Mouse (Mus musculus): ENCODE data around the gene Ctns. TPM values are rescaled to one million over a fixed set of nuclear protein-coding genes. Genes with fewer than 3 reads are reported as not detected.

Ctns gene
- polyA plus RNA-seq, 1 experiment from 2014 or later = 17.7 TPM

GRCm38 (mm10) chr11:73161616-73162015 is 37.2 kb downstream of the Ctns start:
- no peak for DNase-seq (ENCODE audit: low spot score)

GRCm38 (mm10) chr11:73160811-73161200 is 38.0 kb downstream of the Ctns start:
- no peak for ATAC-seq (ENCODE audit: low FRiP score)
- Histone ChIP-seq H3K9me3 (ENCODE audit: control insufficient read depth, low read length) (no peaks in the 10 kb centered on the region), H3K4me2 (replicated peaks) (peak overlapping the region; percentile 84), H3K27ac (no peak overlapping the region), H3K4me3 (replicated peaks; ENCODE audit: low read length) (peak overlapping the region; percentile 40), H3K27me3 (ENCODE audit: control insufficient read depth, insufficient read depth, low read length) (peaks cover 23% of the 10 kb centered on the region), H3K36me3 (replicated peaks; ENCODE audit: control insufficient read depth, insufficient read depth) (no peaks in the 10 kb centered on the region), H3K4me1 (replicated peaks; ENCODE audit: control insufficient read depth, insufficient read depth, low read length) (peaks cover 12% of the 10 kb centered on the region; the same call in 1 of the 2 replicates), H3K9ac (peak overlapping the region; percentile 55)
- WGBS = 31% methylated on average over 6 of the region's 6 CpGs
- no peak for DNase-seq (ENCODE audit: low spot score)

More at GRCm38 (mm10) chr11:73161616-73162015, 37.2 kb downstream of the Ctns start:
- Histone ChIP-seq H3K4me2 (replicated peaks) (no peak overlapping the region), H3K9ac (no peak overlapping the region), H3K36me3 (replicated peaks; ENCODE audit: control insufficient read depth, insufficient read depth) (no peaks in the 10 kb centered on the region), H3K27me3 (ENCODE audit: control insufficient read depth, insufficient read depth, low read length) (peaks cover 23% of the 10 kb centered on the region), H3K4me1 (replicated peaks; ENCODE audit: control insufficient read depth, insufficient read depth, low read length) (peaks cover 12% of the 10 kb centered on the region; the same call in 1 of the 2 replicates), H3K9me3 (ENCODE audit: control insufficient read depth, low read length) (no peaks in the 10 kb centered on the region), H3K27ac (no peak overlapping the region), H3K4me3 (replicated peaks; ENCODE audit: low read length) (no peak overlapping the region)
- ATAC-seq (ENCODE audit: low FRiP score) = no peak
- 92% methylated on average over 4 of the region's 4 CpGs for WGBS

- no peaks in the 10 kb centered on the region for H3K36me3 ChIP-seq (replicated peaks; ENCODE audit: control insufficient read depth, insufficient read depth)
- WGBS = 2% methylated on average over 49 of the region's 49 CpGs
- H3K27ac ChIP-seq = no peak within 1 kb of the TSS
- peaks cover 12% of the 10 kb centered on the region; the same call in 1 of the 2 replicates for H3K4me1 ChIP-seq (replicated peaks; ENCODE audit: control insufficient read depth, insufficient read depth, low read length)
- H3K9me3 ChIP-seq (ENCODE audit: control insufficient read depth, low read length) = no peaks in the 10 kb centered on the region
- H3K4me3 ChIP-seq (replicated peaks; ENCODE audit: low read length) = peak within 1 kb of the TSS; percentile 40
- H3K9ac ChIP-seq = peak within 1 kb of the TSS; percentile 55
- ATAC-seq (ENCODE audit: low FRiP score) (peak; percentile 62; the same call in 1 of the 2 replicates), DNase-seq (ENCODE audit: low spot score) (peak; percentile 48)
- H3K4me2 ChIP-seq (replicated peaks) = peak within 1 kb of the TSS; percentile 84
- peaks cover 23% of the 10 kb centered on the region for H3K27me3 ChIP-seq (ENCODE audit: control insufficient read depth, insufficient read depth, low read length)
These were observed 38.7 kb downstream of the Ctns start, which contains the start of gene P2rx5 for GRCm38 (mm10) chr11:73159957-73160810. Gene P2rx5, plus strand, starts transcription at chr11:73160421.

GRCm38 (mm10) chr11:73155071-73155470 is 43.8 kb downstream of the Ctns start:
- ATAC-seq (ENCODE audit: low FRiP score) (no peak), DNase-seq (ENCODE audit: low spot score) (no peak)
- peaks cover 2% of the 10 kb centered on the region; the same call in 1 of the 2 replicates for H3K4me1 ChIP-seq (replicated peaks; ENCODE audit: control insufficient read depth, insufficient read depth, low read length)
- no peak overlapping the region for H3K4me2 ChIP-seq (replicated peaks)
- H3K27me3 ChIP-seq (ENCODE audit: control insufficient read depth, insufficient read depth, low read length) = peaks cover 8% of the 10 kb centered on the region; the same call in 1 of the 2 replicates
- no peak overlapping the region for H3K9ac ChIP-seq
- WGBS = 79% methylated on average over 6 of the region's 6 CpGs
- no peak overlapping the region for H3K4me3 ChIP-seq (replicated peaks; ENCODE audit: low read length)
- no peaks in the 10 kb centered on the region for H3K36me3 ChIP-seq (replicated peaks; ENCODE audit: control insufficient read depth, insufficient read depth)
- no peak overlapping the region for H3K27ac ChIP-seq
- no peaks in the 10 kb centered on the region for H3K9me3 ChIP-seq (ENCODE audit: control insufficient read depth, low read length)

- Histone ChIP-seq H3K9ac (no peak overlapping the region), H3K4me1 (replicated peaks; ENCODE audit: control insufficient read depth, insufficient read depth, low read length) (no peaks in the 10 kb centered on the region), H3K27me3 (ENCODE audit: control insufficient read depth, insufficient read depth, low read length) (no peaks in the 10 kb centered on the region), H3K27ac (no peak overlapping the region), H3K4me2 (replicated peaks) (no peak overlapping the region), H3K36me3 (replicated peaks; ENCODE audit: control insufficient read depth, insufficient read depth) (no peaks in the 10 kb centered on the region), H3K4me3 (replicated peaks; ENCODE audit: low read length) (no peak overlapping the region), H3K9me3 (ENCODE audit: control insufficient read depth, low read length) (no peaks in the 10 kb centered on the region)
- ATAC-seq (ENCODE audit: low FRiP score) = no peak
- WGBS = 77% methylated on average over 9 of the region's 9 CpGs
- DNase-seq (ENCODE audit: low spot score) = no peak
These were observed 50.6 kb downstream of the Ctns start for GRCm38 (mm10) chr11:73148209-73148608.

- Histone ChIP-seq H3K27ac (no peak overlapping the region), H3K36me3 (replicated peaks; ENCODE audit: control insufficient read depth, insufficient read depth) (no peaks in the 10 kb centered on the region), H3K9me3 (ENCODE audit: control insufficient read depth, low read length) (no peaks in the 10 kb centered on the region), H3K4me2 (replicated peaks) (no peak overlapping the region), H3K4me1 (replicated peaks; ENCODE audit: control insufficient read depth, insufficient read depth, low read length) (no peaks in the 10 kb centered on the region), H3K9ac (no peak overlapping the region), H3K4me3 (replicated peaks; ENCODE audit: low read length) (no peak overlapping the region), H3K27me3 (ENCODE audit: control insufficient read depth, insufficient read depth, low read length) (no peaks in the 10 kb centered on the region)
- no peak for ATAC-seq (ENCODE audit: low FRiP score)
- 61% methylated on average over 7 of the region's 7 CpGs for WGBS
- no peak for DNase-seq (ENCODE audit: low spot score)
These were observed 51.9 kb downstream of the Ctns start for GRCm38 (mm10) chr11:73146975-73147365.

- Histone ChIP-seq H3K9ac (no peak overlapping the region), H3K4me3 (replicated peaks; ENCODE audit: low read length) (no peak overlapping the region), H3K27ac (no peak overlapping the region), H3K4me2 (replicated peaks) (no peak overlapping the region), H3K36me3 (replicated peaks; ENCODE audit: control insufficient read depth, insufficient read depth) (no peaks in the 10 kb centered on the region), H3K9me3 (ENCODE audit: control insufficient read depth, low read length) (no peaks in the 10 kb centered on the region), H3K27me3 (ENCODE audit: control insufficient read depth, insufficient read depth, low read length) (no peaks in the 10 kb centered on the region), H3K4me1 (replicated peaks; ENCODE audit: control insufficient read depth, insufficient read depth, low read length) (no peaks in the 10 kb centered on the region)
- DNase-seq (ENCODE audit: low spot score) (no peak), ATAC-seq (ENCODE audit: low FRiP score) (no peak)
- 59% methylated on average over 11 of the region's 11 CpGs for WGBS
These were observed 52.5 kb downstream of the Ctns start for GRCm38 (mm10) chr11:73146026-73146974.

- Histone ChIP-seq H3K36me3 (replicated peaks; ENCODE audit: control insufficient read depth, insufficient read depth) (no peaks in the 10 kb centered on the region), H3K4me1 (replicated peaks; ENCODE audit: control insufficient read depth, insufficient read depth, low read length) (no peaks in the 10 kb centered on the region), H3K27ac (no peak overlapping the region), H3K27me3 (ENCODE audit: control insufficient read depth, insufficient read depth, low read length) (no peaks in the 10 kb centered on the region), H3K9ac (no peak overlapping the region), H3K9me3 (ENCODE audit: control insufficient read depth, low read length) (no peaks in the 10 kb centered on the region), H3K4me3 (replicated peaks; ENCODE audit: low read length) (no peak overlapping the region), H3K4me2 (replicated peaks) (no peak overlapping the region)
- WGBS = 61% methylated on average over 1 of the region's 1 CpGs
- no peak for DNase-seq (ENCODE audit: low spot score)
- ATAC-seq (ENCODE audit: low FRiP score) = no peak
These were observed 54.6 kb downstream of the Ctns start for GRCm38 (mm10) chr11:73144261-73144681.

Measured in hindbrain, embryonic 14.5 days (tissue).